Mouse (Mus musculus): ENCODE results near the gene Otub2. TPM values are rescaled to one million over a fixed set of nuclear protein-coding genes. Genes with fewer than 3 reads are reported as not detected.

The Otub2 gene
- polyA plus RNA-seq, 2 experiments, result 9.5 to 13.2 TPM

DNA sequence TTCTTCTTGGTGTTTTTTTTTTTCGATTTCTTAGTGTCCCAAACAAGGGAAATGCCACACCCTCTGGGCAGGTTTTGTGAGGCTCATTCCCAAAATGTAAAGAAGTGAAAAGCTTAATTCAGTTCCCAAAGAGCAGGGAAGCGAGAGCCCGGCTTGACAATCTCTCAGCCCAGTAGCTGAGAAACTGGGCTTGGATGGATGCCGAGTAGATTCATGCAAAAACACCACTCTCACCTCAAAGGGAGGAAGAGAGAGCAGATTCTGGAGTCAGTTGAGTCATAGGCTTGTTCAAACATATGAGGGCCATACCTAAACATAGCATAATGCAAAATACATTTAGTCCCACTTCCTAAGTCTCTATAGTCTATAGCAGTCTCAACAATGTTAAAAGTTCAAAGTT is 8.3 kb upstream of the Otub2 start:
- Histone ChIP-seq H3K27me3 (ENCODE audit: control insufficient read depth, insufficient read depth, low read length) (no peaks in the 10 kb centered on the region), H3K36me3 (ENCODE audit: control insufficient read depth, insufficient read depth, low read length) (no peaks in the 10 kb centered on the region), H3K9me3 (ENCODE audit: control insufficient read depth, low read length) (no peaks in the 10 kb centered on the region), H3K27ac (replicated peaks; ENCODE audit: low read depth, low read length) (no peak overlapping the region), H3K4me1 (ENCODE audit: control insufficient read depth, insufficient read depth, low read length) (no peaks in the 10 kb centered on the region), H3K9ac (ENCODE audit: low read depth, low read length, severe bottlenecking) (no peak overlapping the region), H3K4me3 (replicated peaks; ENCODE audit: low read length) (no peak overlapping the region), H3K4me2 (replicated peaks; ENCODE audit: low read depth, low read length, severe bottlenecking) (no peak overlapping the region)
- no peak for DNase-seq (ENCODE audit: low spot score)
- 83% methylated on average over 4 of the region's 4 CpGs for WGBS
- no peak for TF ChIP-seq POLR2A (IDR thresholded peaks at IDR 0.05; ENCODE audit: borderline replicate concordance, extremely low read depth, insufficient read depth, insufficient read length)
- no peak for ATAC-seq (ENCODE audit: low FRiP score, low read depth)

DNA sequence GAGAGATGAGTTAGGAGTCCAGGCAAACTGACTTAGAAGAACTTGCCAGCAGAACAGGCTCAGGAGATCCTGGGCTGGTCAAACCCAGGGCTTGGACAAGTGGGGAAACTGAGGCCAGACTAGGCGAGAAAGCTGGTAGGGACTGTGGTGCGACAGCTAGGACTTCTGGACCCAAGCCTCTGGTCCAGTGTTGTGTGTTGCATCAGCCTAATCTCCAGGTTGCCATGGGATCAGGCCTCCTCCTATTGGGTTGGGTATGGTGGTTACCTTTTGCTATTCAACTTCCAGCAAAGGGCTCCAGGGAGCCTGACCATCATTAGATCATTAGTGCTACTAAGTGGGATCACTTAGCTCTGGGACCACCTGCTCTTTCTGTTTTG is 856 bp downstream of the Otub2 start:
- H3K27me3 ChIP-seq (ENCODE audit: control insufficient read depth, insufficient read depth, low read length), result no peaks in the 10 kb centered on the region
- H3K9ac ChIP-seq (ENCODE audit: low read depth, low read length, severe bottlenecking), result peak overlapping the region; percentile 90
- no peaks in the 10 kb centered on the region for H3K9me3 ChIP-seq (ENCODE audit: control insufficient read depth, low read length)
- H3K4me2 ChIP-seq (replicated peaks; ENCODE audit: low read depth, low read length, severe bottlenecking), result peak overlapping the region; percentile 73
- no peak for TF ChIP-seq POLR2A (IDR thresholded peaks at IDR 0.05; ENCODE audit: borderline replicate concordance, extremely low read depth, insufficient read depth, insufficient read length)
- H3K4me3 ChIP-seq (replicated peaks; ENCODE audit: low read length), result peak overlapping the region; percentile 73
- 79% methylated on average over 2 of the region's 2 CpGs for WGBS
- no peak overlapping the region for H3K27ac ChIP-seq (replicated peaks; ENCODE audit: low read depth, low read length)
- H3K4me1 ChIP-seq (ENCODE audit: control insufficient read depth, insufficient read depth, low read length), result peaks cover 7% of the 10 kb centered on the region; the same call in 1 of the 2 replicates
- ATAC-seq (ENCODE audit: low FRiP score, low read depth) (no peak), DNase-seq (ENCODE audit: low spot score) (no peak)
- no peaks in the 10 kb centered on the region for H3K36me3 ChIP-seq (ENCODE audit: control insufficient read depth, insufficient read depth, low read length)

DNA sequence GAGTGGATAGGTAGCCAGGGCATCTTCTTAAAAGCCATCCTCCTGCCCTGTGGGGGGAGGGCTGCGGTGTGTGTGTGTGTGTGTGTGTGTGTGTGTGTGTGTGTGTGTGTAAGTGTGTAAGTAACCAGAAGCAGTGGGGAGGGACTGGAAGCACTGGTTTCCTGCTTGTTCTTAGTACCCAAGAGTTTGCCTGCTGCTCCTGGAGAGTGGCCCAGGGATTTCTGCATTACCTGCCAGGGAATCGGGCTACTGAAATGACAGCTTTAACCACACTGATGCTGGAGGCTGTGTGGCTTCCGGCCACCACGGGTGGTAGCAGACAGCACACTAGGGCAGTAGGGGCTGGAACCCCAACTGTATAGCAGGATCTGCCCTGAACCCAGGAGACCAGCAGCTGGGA is 1.5 kb downstream of the Otub2 start:
- Histone ChIP-seq H3K27ac (replicated peaks; ENCODE audit: low read depth, low read length) (no peak overlapping the region), H3K9me3 (ENCODE audit: control insufficient read depth, low read length) (no peaks in the 10 kb centered on the region), H3K9ac (ENCODE audit: low read depth, low read length, severe bottlenecking) (no peak overlapping the region), H3K4me1 (ENCODE audit: control insufficient read depth, insufficient read depth, low read length) (peaks cover 7% of the 10 kb centered on the region; the same call in 1 of the 2 replicates), H3K36me3 (ENCODE audit: control insufficient read depth, insufficient read depth, low read length) (no peaks in the 10 kb centered on the region), H3K4me2 (replicated peaks; ENCODE audit: low read depth, low read length, severe bottlenecking) (no peak overlapping the region), H3K4me3 (replicated peaks; ENCODE audit: low read length) (no peak overlapping the region), H3K27me3 (ENCODE audit: control insufficient read depth, insufficient read depth, low read length) (no peaks in the 10 kb centered on the region)
- 67% methylated on average over 4 of the region's 4 CpGs for WGBS
- DNase-seq (ENCODE audit: low spot score) (no peak), ATAC-seq (ENCODE audit: low FRiP score, low read depth) (no peak)
- TF ChIP-seq POLR2A (IDR thresholded peaks at IDR 0.05; ENCODE audit: borderline replicate concordance, extremely low read depth, insufficient read depth, insufficient read length), result no peak

DNA sequence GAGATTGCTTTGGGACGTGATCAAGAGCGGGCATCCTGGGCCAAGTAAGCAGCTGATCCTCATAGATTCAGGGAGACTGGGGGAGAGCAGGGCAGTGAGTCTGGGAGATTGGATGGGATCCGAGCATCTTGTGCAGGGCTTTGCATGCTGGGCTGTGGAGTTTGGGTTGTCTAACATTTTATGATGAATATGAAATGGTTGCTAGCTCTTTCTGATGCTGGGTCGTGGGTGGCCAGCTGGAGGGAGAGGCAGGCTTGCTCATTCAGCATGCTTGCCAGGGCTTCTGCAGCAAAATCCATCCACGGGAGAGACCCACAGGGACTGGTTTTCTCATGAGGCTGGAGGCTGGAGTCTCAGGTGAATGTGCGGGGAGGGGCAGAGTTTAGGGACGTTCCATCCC is 2.6 kb downstream of the Otub2 start:
- no peak overlapping the region for H3K27ac ChIP-seq (replicated peaks; ENCODE audit: low read depth, low read length)
- no peaks in the 10 kb centered on the region for H3K27me3 ChIP-seq (ENCODE audit: control insufficient read depth, insufficient read depth, low read length)
- H3K4me3 ChIP-seq (replicated peaks; ENCODE audit: low read length), result no peak overlapping the region
- H3K9me3 ChIP-seq (ENCODE audit: control insufficient read depth, low read length), result no peaks in the 10 kb centered on the region
- no peak overlapping the region for H3K9ac ChIP-seq (ENCODE audit: low read depth, low read length, severe bottlenecking)
- WGBS, result 76% methylated on average over 7 of the region's 7 CpGs
- no peak overlapping the region for H3K4me2 ChIP-seq (replicated peaks; ENCODE audit: low read depth, low read length, severe bottlenecking)
- no peaks in the 10 kb centered on the region for H3K36me3 ChIP-seq (ENCODE audit: control insufficient read depth, insufficient read depth, low read length)
- ATAC-seq (ENCODE audit: low FRiP score, low read depth) (no peak), DNase-seq (ENCODE audit: low spot score) (no peak)
- H3K4me1 ChIP-seq (ENCODE audit: control insufficient read depth, insufficient read depth, low read length), result peaks cover 7% of the 10 kb centered on the region; the same call in 1 of the 2 replicates
- TF ChIP-seq POLR2A (IDR thresholded peaks at IDR 0.05; ENCODE audit: borderline replicate concordance, extremely low read depth, insufficient read depth, insufficient read length), result no peak

DNA sequence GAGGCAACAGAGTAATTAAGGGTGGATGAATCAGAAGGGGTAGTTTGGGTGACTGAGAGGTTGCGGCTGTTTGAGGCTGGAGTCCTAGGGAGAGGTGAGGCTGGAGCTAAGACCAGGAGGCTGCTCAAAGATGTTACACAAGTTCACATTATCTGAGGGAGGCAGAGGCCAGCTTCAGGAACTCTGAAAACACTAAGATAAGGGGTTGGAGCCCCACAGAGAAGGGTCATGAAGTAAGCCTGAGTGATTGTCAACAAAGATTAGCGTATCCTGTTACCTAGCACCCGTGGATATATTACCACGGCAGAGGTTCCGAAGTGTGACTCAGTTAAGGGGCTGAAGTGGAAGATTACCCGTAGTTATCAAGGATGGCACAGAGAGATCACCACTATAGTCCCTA is 5.0 kb downstream of the Otub2 start:
- no peak for DNase-seq (ENCODE audit: low spot score)
- TF ChIP-seq POLR2A (IDR thresholded peaks at IDR 0.05; ENCODE audit: borderline replicate concordance, extremely low read depth, insufficient read depth, insufficient read length), result no peak
- Histone ChIP-seq H3K4me1 (ENCODE audit: control insufficient read depth, insufficient read depth, low read length) (peaks cover 7% of the 10 kb centered on the region; the same call in 1 of the 2 replicates), H3K9me3 (ENCODE audit: control insufficient read depth, low read length) (no peaks in the 10 kb centered on the region), H3K27me3 (ENCODE audit: control insufficient read depth, insufficient read depth, low read length) (no peaks in the 10 kb centered on the region), H3K27ac (replicated peaks; ENCODE audit: low read depth, low read length) (no peak overlapping the region), H3K4me2 (replicated peaks; ENCODE audit: low read depth, low read length, severe bottlenecking) (no peak overlapping the region), H3K4me3 (replicated peaks; ENCODE audit: low read length) (no peak overlapping the region), H3K9ac (ENCODE audit: low read depth, low read length, severe bottlenecking) (no peak overlapping the region), H3K36me3 (ENCODE audit: control insufficient read depth, insufficient read depth, low read length) (no peaks in the 10 kb centered on the region)
- 60% methylated on average over 6 of the region's 6 CpGs for WGBS
- ATAC-seq (ENCODE audit: low FRiP score, low read depth), result no peak
